Mouse (Mus musculus) embryo, embryonic 11 days (tissue): ENCODE measurements around the gene 4930512M02Rik.

Experiments
- DNase-seq: peaks from one replicate; pipeline ENCODE4 v3.0.0-alpha.2; 2015

The 4930512M02Rik gene

GRCm38 (mm10) chr11:11564266-11565044, 63.2 kb downstream of the 4930512M02Rik start:
- DNase-seq = no peak

- DNase-seq = no peak
Measured at GRCm38 (mm10) chr11:11561118-11561517, 66.5 kb downstream of the 4930512M02Rik start.

DNA sequence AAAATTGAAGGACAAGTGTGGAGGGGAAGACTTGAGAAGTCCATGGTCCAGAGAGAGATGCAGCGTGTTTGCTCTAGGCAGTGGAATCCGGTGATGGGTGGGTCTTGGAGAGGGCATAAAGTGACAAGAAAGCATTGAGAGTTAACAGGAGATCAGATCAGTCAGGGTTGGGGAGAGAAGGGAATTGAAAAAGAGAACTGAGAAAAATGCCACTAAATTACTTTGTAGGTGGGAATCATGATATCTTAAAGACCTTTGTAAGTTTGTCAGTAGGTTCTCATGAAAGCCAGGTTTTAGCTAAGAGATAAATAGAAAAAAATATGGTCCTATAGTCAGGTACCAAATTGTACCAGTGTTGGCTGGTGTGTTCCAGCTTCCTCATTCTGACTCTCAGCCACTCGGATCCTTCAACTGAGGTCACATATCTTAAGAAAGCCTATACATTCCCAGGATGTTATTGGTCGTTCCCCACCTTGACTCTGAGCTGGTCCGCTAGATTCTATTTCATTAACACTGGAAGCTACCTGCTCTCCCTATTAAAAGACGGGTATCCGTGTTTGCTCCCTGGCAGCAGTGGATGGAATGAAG, 68.4 kb downstream of the 4930512M02Rik start:
- DNase-seq = no peak

- no peak for DNase-seq
Measured at GRCm38 (mm10) chr11:11558662-11559061, 69.0 kb downstream of the 4930512M02Rik start.

- DNase-seq = peak; percentile 63
Measured at GRCm38 (mm10) chr11:11557173-11557967, 70.3 kb downstream of the 4930512M02Rik start.

DNA sequence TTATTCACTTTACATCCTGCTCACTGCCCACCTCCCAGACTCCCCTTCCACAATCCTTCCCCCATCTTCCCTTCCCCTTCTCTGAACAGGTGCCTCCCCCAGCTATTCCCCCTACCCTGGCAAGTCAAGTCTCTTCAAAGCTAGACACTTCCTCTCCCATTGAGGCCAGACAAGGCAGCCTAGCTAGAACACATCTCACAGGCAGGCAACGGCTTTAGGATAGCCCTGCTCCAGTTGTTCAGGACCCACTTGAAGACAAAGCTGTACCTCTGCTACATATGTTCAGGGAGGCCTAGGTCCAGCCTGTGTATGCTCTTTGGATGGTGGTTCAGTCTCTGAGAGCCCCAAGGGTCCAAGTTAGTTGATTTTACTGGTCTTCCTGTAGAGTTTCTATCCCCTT, 71.4 kb downstream of the 4930512M02Rik start:
- DNase-seq = no peak

DNA sequence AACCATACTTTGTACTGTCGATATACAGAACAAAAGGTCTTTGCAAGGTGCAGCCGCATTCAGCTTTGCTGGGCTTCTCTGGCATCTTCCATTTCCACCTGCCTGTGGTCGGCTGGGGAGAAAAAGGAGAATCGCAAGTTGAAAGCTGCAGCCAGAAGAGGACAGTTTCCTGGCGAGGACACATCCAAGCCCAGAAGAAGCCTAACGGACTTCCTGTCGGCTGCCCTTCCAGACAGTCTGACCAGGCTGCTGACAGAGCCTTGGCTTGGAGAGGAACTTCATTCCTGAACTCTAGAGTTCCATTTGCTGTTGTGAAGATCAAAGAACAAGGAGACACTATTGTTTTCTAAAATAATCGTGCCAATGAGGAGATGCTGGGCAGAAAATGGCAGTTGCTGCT, 72.1 kb downstream of the 4930512M02Rik start:
- DNase-seq = no peak

DNA sequence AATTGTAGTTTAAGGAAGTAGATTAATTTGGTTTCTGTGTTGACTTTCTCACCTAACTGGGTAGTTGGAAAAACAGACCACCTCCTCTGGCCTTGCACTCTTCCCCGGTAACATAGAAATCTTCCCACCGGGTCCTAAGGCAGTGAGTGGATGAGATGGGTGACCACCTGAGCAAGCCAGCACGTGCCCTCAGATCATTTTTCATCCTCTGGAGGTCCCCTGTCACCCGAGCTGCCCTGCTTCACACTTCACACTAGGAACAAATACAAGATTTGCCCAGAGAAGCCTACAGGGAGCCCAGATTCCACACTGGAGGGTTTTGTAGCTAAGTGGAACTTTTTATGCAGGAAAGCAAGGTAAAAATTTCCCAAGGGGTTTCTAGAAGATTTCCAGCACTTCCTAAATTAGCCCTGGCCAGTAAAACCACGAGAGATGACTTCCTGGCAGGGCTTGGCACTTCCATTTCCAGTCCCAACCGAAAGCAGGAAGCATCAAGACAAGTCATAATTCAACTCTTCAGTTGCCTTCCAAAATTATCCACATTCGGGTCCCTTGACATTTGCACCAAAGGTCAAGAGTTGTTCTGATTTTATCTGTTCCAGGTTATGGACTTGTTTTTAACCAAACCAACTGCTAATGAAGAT, 79.9 kb downstream of the 4930512M02Rik start:
- no peak for DNase-seq

DNA sequence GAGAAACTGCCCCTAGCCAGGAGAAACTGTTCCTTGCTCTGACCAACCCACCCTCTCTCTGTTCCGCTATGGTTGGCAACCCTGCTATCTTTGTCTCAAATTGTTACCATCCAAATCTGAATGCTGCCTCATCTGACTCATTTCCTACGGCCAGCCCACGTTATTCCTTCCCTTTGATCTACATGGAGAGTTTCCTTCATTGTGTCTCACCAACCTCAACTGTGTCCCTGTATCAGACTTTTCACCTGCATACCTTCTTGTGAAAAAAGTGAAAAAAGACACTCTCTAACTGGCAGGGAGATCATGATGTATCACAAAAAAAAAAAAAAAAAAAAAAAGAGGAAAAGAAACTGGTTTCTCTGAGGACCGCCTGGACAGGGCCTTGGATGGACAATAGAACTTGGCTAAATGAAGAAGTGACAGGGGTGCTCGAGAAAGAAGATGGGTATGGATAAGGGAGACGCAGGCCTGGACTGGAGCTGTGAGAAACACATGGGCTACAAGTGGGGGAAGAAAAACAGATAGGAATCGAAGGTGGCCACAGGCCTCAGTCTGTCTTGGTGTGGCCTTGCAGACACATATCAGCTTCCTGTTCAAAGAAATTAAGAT, 80.6 kb downstream of the 4930512M02Rik start:
- DNase-seq = no peak

DNA sequence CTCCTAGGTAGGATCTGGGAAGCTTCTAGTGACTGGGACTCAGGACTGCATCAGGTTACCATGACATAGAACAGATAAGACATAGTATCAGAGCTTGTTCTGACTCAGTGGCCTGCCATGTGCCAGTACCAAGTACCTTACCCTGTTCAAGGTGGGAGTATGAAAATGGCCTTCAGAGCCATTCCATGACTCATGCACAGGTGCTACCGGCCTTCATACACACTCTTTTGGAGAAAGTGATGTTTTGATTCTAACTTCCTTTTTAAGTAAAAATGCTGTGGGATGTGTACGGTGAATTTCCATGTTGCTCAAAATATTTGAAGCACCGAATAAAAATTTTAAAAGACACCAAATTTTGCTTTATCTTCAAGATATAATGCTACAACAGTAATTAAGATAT, 81.7 kb downstream of the 4930512M02Rik start:
- no peak for DNase-seq
